Mouse (Mus musculus) B cell, adult 2 months (primary cell): ENCODE results near the gene Unc93b1.

Experiments used
- DNase-seq, 2 experiments: peaks; one replicate each; pipeline ENCODE4 v3.0.0; 2022

Gene Unc93b1

DNA sequence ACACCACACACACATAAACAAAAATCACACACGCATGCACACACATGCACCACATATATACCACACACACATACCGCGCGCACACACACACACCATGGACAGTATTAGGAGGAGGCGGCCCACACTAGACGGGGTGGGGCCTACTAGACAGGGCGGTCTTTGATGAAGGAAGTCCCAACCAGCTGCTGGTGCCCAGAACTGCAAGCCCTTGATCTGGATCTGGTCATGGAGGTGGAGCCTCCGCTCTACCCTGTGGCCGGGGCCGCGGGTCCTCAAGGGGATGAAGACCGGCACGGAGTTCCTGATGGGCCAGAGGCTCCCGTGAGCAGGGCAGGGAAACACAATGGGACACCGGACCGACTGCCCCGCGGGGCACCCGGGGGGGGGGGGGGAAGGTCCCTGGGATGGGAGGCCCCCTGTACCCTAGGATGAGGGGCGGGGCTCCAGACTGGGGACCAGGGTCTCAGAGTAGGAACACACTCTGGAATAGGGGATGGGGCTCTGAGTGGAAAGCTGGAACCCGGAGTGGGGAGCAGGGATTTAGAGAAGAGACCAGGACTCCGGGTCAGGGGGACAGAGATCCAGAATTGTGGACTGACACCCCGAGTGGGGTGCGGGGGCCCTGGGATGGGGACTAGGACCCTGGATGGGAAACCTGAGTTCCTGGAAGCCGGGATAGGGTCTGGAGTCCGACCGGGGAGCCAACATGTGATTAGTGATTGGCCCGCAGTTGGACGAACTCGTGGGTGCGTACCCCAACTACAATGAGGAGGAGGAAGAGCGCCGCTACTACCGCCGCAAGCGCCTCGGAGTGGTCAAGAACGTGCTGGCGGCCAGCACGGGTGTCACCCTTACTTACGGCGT lies at the start of gene Unc93b1:
Gene Unc93b1 (plus strand): TSS at position 155 of the 864 bp plus-strand sequence.
- peak; percentile 83 to 86 for DNase-seq

DNA sequence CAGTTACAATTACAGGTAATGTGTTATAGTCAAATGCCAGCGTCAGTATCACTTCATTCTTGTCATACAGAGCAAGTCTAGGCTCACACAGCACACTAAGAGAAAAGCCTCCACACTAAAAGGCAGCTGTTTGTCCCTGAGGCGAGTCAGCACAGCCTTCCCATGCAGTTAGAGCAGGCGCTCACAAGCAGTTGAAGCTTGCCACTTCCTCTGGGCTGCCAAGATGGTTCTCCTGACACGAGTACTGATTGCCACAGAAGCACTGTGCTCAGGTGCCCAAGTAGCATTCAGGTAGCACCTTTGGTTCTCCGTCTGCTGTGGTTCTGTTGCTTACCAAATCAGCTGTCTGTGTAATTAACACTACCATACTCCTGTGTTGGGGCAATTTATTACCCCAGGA lies 45.9 kb upstream of the Unc93b1 start:
- DNase-seq: no peak

DNA sequence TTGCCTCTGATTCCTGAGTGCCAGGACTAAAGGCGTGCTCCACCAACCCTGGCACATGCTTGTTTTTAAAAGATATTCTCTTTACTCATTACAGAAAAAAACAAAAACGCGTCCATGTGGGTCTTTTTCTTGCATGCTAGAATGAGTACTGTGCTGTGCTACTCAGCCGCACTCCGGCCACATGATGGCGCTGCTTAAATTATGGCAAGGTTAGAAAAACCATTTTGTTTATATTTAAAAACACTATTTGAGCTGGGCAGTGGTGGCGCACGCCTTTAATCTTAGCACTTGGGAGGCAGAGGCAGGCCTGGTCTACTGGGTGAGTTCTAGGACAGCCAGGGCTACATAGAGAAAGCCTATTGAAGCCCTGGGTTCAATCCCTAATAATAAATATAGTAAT lies 44.8 kb upstream of the Unc93b1 start:
- DNase-seq: peak; percentile 67 to 71

DNA sequence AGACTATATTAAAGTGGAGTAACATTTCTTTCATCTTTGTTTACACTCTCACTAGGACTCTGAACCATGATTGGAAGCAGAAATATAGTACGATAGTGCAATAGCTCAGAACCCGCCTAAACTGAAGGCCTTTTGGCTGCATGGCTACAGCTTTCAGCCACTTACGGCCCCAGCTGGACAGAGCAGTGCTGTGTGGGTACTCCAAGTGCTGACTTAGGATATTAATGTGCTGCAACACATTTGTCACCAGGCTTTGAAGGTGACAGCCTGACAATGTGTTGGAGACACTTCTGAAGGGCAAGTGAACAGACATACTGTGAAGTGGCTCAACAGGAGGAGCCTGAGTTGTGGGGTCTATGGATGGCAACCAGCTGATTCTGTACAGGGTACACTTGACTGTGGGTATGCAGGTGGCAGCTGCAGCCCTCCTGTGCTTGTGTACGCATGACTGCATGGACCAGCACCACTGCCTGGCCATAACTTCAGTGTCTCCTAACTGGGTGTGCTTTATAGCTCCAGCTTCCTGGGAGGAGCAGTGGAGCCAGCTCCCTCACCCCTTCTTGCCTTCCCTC lies 41.4 kb upstream of the Unc93b1 start:
- DNase-seq: no peak

DNA sequence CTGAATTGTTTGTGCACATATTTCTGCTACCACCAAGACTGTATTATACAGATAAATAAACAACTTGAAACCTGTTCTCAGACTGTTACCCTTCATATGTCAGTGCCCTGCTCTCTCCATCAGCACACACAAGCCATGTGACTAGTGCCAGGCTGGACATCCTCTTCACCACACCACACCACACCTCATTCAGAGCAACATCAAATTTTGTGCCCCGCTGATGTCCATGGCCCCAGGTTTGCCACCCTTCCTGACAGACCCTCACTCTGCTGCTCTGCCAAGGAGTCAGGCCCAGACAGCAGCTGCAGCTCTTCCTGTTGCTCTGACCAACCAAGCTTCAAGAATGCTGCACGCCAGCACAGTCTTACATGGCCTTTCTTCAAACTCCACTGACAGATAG lies 40.7 kb upstream of the Unc93b1 start:
- DNase-seq: no peak

DNA sequence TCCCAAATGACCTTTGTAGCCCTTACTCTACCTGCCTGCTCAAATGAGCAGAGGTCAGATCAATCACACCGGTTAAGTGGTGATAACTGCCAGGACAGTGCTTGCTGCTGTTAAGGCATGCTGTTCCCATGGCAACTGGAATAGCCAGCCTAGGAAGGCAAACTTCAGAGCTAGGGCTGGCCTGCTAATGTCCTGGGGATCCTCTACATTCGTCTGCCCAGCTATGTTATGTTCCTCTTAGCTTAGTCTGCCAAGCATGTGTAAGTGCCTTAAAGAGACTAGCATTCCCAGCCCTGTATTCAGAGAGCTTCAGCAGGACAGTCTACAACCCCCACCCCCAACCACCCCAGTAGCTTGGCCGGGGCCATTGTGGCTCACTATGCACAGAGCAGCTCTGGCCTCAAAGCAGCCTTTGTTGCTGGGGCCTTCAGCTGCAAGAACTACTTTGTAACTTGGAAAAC lies 39.8 kb upstream of the Unc93b1 start:
- DNase-seq: no peak

DNA sequence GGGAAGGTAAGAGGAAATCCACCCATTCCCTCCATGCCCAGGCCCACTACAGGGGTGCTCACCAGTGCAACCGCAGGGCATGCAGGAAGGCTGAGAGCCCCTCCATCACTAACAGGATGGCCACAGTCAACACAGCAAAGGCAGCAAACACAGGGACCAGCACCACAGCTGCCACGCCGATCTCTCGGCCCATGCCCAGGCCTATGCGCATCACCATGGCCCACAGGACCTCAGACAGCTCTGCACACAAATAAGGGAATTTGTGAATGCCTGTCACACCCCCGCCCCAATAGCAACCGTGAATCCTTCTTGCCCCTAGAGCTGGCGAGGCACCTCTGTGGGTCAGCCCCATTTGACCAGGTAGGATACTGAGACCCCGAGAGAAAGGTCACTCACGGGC lies 38.8 kb upstream of the Unc93b1 start:
- no peak for DNase-seq

DNA sequence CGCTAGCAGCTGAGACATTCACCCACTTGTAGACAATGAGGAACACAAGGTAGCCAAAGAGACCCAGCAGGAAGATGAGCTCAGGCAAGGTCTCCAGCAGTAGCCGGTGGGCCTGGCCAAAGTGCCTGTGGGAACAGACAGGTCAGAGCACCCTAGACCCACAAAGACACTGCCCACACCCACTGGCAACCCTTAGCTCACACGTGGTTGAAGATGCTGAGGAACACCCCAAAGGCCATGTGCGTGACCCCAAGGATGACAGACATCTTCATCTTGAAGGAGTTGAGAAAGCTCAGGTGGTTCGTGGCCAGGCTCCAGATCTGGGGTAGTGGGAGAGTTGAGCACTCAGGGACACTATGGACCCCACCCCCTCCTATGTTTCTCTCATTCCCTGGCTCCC lies 37.4 kb upstream of the Unc93b1 start:
- DNase-seq: no peak

DNA sequence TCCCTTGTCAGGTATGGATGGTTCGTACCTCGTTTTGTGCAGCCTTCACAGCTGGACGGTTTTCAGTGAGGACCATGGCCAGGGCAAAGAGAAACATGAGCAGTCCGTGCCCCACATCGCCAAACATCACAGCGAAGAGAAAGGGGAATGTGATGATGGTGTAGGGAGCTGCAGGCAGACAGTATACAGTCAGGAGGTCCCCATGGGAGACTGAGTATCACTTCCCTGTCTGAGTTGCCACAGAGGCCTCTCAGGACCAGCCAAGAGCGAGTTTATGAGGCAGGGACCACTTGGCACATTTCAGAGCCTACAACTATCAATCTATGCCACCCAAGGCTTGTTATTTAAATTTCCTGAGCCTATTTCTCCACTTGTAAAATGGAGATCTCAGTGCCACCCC lies 36.0 kb upstream of the Unc93b1 start:
- DNase-seq: peak; percentile 66 to 74

DNA sequence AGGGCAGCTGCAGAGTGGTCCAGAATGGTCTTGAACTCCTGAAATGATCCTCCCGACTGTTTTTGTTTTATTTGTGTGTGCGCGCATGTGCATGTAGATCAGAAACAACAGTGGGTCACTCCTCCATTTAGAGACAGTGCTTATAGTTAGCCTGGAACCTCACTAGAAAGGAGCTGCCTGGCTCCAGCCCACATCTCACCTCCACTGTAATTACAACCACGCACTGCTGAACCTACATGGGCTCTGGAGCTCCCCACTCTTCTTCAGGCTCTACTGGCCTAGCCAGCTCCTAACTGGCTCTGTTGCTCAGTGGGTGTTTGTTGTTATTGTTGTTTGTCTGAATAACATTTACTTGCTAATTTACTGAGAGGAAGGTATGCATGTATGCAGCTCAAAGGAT lies 35.4 kb upstream of the Unc93b1 start:
- DNase-seq: no peak

DNA sequence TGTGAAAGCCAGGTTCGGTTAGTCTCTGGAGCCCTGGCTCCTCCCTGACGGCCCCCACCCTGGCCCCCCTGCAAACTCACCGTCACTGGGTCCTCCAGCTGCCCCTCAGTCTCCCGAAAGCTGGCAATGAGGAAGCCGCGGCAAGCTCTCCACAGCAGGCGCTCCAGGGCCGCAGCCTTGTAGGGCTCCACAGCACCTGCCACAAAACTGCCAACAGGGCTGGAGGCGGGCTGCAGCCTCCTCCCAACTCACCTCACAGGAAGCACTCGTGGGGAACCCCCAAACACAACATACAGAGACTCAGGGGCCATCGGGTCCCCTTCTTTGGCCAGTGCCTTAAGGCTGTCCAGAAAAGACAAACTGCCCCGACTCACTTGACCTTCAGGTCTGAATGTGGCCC lies 32.0 kb upstream of the Unc93b1 start:
- DNase-seq: no peak

DNA sequence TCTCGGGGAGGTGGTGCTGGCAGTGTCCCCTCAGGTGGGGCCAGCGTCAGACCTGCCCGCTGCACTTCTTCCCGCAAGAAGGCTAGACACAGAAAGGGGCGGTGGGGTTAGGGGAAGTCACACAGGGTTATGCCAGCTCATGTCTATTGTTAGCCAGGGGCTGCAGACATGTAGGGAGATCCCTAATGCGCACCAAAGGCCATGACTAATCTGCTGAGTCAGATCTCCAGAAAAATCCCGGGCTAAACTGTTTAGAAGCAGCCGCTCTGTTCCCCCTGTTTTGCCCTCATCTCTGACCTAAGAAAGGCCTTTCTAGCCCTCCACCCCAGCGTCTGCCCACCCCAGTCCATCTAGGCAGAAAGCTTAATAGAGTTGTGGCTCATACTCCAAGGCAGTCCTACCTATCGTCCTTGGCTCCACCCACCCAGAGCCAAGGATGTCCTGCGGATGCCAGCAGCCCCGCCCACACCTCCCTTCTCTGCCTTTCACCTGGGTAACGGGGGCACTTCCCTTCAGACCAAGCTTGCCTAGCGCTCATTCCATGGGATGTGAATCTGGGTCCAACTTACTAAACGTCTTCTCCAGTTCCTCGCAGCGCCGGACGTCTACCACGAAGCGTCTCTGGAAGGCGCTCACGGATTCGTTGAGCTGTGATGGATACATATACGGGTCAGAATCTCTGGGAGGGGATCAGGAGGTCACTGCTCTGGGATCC lies 31.2 kb upstream of the Unc93b1 start:
- no peak for DNase-seq

DNA sequence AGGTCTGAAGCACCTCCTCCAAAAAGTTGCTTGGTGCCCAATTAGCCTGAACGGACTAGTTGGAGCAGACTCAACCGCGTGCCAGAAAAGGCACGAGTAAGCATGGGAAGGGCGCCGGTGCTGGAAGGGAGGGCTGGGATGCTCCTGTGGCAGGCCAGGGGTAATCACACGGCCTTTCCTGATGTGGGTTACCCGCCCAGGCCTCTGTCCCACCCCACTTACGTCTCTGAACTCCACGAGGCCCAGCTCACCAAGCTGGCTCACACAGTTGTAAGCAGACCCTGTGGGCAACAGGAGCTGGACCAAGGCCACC lies 30.7 kb upstream of the Unc93b1 start:
- no peak for DNase-seq

DNA sequence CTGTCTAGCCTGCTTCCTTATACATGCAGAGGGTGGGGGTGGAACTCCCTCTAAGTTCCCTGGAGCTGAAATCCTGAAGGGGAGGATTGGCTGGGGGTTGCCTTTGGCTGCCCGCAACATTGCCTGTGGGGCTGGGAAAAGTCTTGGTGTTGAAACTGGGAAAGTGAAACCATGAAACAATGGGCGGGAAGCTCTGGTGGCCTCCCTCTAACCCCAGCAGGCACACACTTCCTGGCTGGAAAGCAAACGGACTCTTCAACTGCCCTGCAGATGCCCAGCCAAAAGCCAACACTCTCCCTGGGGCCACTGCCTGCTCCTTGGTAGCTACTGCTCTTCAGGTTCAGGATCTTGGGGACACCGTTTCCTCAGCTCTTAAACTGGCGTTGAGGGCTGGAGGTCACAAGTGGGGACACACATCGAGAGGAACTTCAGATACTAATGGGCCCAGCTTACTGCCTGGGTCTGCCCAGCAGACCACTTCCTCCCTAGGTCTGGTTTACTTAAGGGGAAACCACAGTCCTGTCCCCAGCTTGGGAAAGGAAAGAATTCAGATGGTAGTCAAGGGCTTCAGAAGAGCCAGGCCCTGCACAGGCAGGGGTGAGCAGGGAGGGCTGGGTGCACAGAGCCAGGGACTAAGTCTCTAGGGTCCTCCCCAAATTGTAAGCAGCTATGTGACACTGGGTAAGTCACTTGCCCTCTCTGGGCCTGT lies 29.6 kb upstream of the Unc93b1 start:
- peak; percentile 32 to 38 for DNase-seq

DNA sequence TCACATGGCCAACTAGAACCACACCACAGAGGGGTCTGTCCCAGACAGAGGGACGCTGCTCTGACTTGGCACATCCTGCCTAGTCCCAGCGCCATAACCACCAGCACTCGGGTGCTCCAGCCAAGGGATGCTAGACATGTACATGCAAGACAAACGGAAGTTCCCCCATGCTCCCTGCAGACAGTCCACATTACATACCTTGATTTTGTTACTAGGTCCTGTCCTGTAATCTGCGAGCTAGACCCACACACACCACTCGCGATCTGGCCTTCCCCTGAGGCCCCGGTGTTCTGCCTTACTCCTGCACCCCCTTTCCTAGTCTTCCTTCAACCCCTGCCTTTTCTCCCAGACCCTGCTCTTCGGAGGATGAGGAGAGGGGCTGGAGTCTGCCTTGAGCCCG lies 28.7 kb upstream of the Unc93b1 start:
- DNase-seq: peak; percentile 34 to 40

DNA sequence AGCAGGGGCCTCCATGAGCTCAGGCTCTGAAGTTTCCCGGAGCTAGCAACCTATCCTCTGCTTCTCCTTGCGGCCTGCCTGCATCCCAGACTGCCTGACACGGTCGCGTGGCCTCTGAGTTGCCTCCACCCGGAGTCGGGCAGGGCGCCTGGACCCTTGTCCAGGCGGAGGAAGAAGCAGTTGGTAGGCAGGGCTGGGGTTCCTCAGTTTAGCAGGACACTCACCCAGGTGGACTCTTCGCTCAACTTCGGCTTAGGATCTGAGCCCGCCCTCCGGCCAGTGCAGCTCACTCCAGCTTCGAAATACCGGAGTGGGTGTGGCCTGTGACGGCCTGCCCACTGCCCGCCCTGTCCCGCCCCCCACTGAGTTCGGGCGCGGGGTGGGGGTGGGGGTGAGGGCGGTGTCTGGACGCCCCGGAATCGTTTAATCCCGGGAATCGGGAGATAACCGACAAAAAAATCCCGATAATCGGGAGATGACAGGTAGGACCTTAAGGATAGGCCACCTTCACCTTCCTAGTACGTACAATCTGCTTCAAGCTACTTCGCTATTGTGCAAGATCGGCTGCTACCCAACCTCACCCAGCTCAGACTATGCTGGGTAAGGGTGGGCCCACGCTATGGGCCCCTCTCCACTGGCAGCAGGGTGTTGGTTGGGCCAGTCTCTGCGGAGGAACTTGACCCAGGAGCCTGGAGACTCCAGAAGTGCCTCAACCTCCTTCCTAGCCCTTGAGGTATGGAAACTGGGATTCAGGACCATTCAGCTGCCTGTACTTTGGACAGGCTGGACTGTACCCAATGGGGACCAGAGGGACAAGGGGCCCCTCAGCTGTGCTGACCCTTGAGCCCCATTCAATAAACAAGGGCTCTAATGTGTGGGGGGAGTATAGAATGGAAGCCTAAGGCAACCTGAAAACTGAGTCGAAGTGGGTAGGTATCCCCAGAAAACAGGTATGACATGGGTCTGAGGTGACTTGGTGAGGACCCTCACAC lies 27.9 kb upstream of the Unc93b1 start, which contains the start of gene Tcirg1:
Gene Tcirg1 (minus strand): TSS at position 339 of the 992 bp plus-strand sequence.
- peak; percentile 66 to 69 for DNase-seq

DNA sequence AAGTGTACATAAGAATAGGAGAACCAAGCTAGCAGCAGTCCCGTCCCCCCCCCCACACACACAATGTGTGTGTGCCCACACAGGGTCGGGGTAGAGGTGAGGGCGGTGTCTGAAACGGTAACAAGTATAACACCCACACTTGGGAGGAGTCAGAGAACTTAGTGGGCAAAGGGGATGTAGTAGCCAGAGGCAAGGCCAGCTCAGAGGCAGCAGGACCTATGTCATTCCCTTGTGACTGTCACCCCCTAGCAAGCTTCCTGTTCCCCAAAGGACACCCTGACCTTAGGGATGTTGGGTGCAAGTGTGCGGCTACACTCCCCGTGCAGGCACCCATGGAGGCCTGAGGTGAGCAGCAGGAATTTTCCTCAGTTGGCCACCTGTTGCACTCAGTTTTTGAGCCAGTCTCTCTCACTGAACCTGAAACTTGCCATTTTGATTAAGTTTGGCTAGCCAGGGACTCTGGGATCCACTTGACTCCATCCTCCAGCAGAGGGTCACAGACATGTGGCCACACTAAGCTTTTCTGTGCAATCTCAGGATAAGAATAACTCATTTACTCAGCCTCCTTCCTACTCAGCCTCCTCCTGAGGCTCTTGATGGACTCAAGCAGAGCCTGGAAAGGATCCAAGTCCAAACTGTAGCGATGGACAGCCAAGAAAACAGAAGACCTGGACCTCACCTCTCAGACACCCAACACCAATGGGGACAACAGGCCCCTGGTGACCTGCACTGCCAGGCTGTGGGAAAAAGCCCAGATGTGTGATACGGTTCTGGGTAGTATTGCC lies 26.9 kb upstream of the Unc93b1 start:
- no peak for DNase-seq

DNA sequence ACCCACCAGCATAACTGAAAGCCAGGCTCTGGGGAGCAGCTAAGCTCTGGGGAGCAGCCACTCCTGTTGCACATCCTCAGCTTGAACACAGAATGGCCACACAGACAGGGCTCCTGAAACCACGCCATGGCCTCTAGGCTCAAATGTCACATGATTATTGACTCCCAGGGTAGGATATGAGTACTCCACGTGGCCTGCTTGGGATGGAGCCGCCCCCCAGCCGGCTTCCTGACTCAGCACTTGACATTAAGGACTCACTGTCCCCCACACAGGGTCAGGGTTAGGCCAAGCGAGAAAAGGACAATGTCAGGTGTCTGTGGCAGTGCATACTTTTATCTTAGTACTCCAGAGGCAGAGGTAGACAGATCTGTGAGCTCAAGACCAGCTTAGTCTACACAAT lies 24.8 kb upstream of the Unc93b1 start:
- no peak for DNase-seq

DNA sequence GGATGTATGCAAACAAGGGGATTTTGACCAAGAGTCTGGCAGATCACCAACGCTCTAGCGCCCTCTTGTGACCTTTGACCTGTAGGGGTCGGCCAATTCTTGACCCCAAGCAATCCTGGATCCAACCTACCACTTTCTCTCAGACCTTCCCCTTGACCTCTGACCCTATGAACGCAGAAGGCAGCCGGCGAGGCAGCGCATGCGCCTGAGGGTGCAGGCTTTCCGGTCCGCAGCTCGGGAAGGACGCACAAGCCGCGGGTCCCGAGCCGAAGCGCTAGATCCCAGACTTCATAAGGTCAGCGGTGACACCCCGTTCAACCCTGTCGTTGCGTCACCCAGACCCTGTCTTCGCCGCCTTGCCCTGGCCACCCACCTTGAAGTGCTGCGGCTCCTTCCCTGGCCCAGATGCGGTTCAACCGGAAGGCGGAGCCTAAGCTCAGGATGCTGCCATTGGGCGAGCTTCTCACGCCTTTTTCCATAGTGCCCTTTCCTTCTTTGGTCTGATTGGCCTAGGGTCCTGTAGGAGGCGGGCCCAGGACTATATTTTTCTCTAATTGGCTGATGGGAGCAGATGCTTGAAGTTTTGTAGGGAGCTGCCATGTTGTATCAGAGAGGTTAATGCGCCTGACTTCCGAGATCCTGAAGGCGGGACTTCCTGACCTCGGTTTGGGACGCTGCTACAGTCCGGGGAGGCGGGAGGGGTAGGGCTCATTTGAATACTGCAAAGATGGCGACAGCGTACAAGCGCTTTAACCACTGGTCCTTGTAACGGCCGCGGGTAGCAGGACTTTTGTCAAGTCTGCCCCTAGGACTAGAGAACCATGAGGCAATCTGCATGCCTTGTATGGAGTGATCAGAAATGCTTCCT lies 22.4 kb upstream of the Unc93b1 start, which contains the start of gene Ndufs8:
Gene Ndufs8 (minus strand): TSS at position 438 of the 868 bp plus-strand sequence.
- peak; percentile 87 to 91 for DNase-seq

DNA sequence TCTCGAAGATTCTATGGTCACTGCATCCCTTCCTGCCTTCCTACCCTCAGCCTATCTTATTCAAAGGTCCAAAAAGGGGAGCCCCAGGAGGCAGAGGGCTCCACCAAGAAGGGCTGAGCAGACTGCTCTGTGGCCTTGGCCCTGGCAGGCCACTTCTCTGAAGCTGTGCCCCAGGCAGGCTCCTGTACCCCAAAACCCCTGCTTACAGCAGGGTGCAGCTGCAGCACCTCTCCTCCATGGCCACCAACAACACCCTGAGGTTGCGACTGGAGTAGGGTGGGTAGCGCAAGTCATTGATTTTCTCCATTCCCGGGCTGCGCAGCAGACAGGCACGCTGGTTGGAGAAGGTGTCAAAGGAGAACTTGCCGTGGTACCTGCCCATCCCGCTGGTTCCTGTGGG lies 21.3 kb upstream of the Unc93b1 start:
- no peak for DNase-seq
